ENCODE assay signal across 22 mouse cellular contexts in genomic region chr19:55668896-55669295, GRCm38 (mm10).
DNase-seq lines count a peak whose midpoint lies in the region; ATAC-seq lines count a peak whose summit lies in the region.
"Had no signal": no experiment of that assay in that cellular context is flagged by ENCODE, and none has a peak within 500 bp of the region (broad histone marks: within the 10 kb centered on the region; RNA-seq: fewer than 3 reads in every experiment).

No protein-coding gene starts in this region.

- H3K4me3 ChIP-seq in hindbrain, embryonic 11.5 days (ENCODE audit: low read depth, low read length): no peak overlapping the region
- no peak overlapping the region for H3K4me3 ChIP-seq in hindbrain, embryonic 16.5 days (ENCODE audit: low read length)
- no peak overlapping the region for H3K4me3 ChIP-seq in neural tube, embryonic 15.5 days (replicated peaks)
- H3K4me3 ChIP-seq in limb, embryonic 12.5 days (replicated peaks): no peak overlapping the region
- H3K4me3 ChIP-seq: embryonic facial prominence, embryonic 13.5 days; heart, embryonic 10.5 days; hindbrain, embryonic 12.5 days; left cerebral cortex, adult 2 months; limb, embryonic 13.5 days; liver, embryonic 15.5 days; midbrain, embryonic 13.5 days had no signal

- no peaks in the 10 kb centered on the region for H3K36me3 ChIP-seq in hindbrain, embryonic 11.5 days (ENCODE audit: control insufficient read depth, insufficient read depth, low read length)
- no peaks in the 10 kb centered on the region for H3K36me3 ChIP-seq in hindbrain, embryonic 16.5 days (ENCODE audit: control insufficient read depth, insufficient read depth, low read length)
- H3K36me3 ChIP-seq in neural tube, embryonic 15.5 days: no peaks in the 10 kb centered on the region
- no peaks in the 10 kb centered on the region for H3K36me3 ChIP-seq in limb, embryonic 12.5 days
- H3K36me3 ChIP-seq: embryonic facial prominence, embryonic 13.5 days; G1E; heart, embryonic 10.5 days; hindbrain, embryonic 12.5 days; limb, embryonic 13.5 days; liver, embryonic 15.5 days; midbrain, embryonic 13.5 days had no signal

- no peak for ATAC-seq in hindbrain, embryonic 11.5 days (ENCODE audit: low FRiP score)
- no peak for ATAC-seq in hindbrain, embryonic 16.5 days
- no peak for ATAC-seq in neural tube, embryonic 15.5 days (ENCODE audit: low FRiP score)
- ATAC-seq in limb, embryonic 12.5 days (ENCODE audit: insufficient number of reproducible peaks, insufficient read depth, low FRiP score, low TSS enrichment, low read depth): peak; percentile 40; the same call in 1 of the 2 replicates
- no peak for ATAC-seq in erythroblast, adult 5-6 weeks (replicated peaks; ENCODE audit: low FRiP score, poor library complexity, severe bottlenecking)
- ATAC-seq: forebrain, embryonic 16.5 days; midbrain, embryonic 13.5 days had no signal

- no peak overlapping the region for H3K4me2 ChIP-seq in hindbrain, embryonic 11.5 days (replicated peaks; ENCODE audit: low read depth, low read length)
- no peak overlapping the region for H3K4me2 ChIP-seq in hindbrain, embryonic 16.5 days (ENCODE audit: low read length)
- H3K4me2 ChIP-seq in neural tube, embryonic 15.5 days: no peak overlapping the region
- H3K4me2 ChIP-seq in limb, embryonic 12.5 days: no peak overlapping the region
- H3K4me2 ChIP-seq: embryonic facial prominence, embryonic 13.5 days; hindbrain, embryonic 12.5 days; limb, embryonic 13.5 days; liver, embryonic 15.5 days; midbrain, embryonic 13.5 days had no signal

- no peaks in the 10 kb centered on the region for H3K27me3 ChIP-seq in hindbrain, embryonic 11.5 days (ENCODE audit: control insufficient read depth, insufficient read depth, low read length)
- no peaks in the 10 kb centered on the region for H3K27me3 ChIP-seq in hindbrain, embryonic 16.5 days (replicated peaks; ENCODE audit: control insufficient read depth, insufficient read depth, low read length)
- H3K27me3 ChIP-seq in neural tube, embryonic 15.5 days (replicated peaks): no peaks in the 10 kb centered on the region
- H3K27me3 ChIP-seq in limb, embryonic 12.5 days: peaks cover 15% of the 10 kb centered on the region
- H3K27me3 ChIP-seq: embryonic facial prominence, embryonic 13.5 days; hindbrain, embryonic 12.5 days; liver, embryonic 15.5 days; midbrain, embryonic 13.5 days had no signal

- H3K27ac ChIP-seq in hindbrain, embryonic 11.5 days (ENCODE audit: low read depth, low read length): no peak overlapping the region
- H3K27ac ChIP-seq in hindbrain, embryonic 16.5 days (ENCODE audit: low read depth, low read length): no peak overlapping the region
- no peak overlapping the region for H3K27ac ChIP-seq in neural tube, embryonic 15.5 days (replicated peaks)
- no peak overlapping the region for H3K27ac ChIP-seq in limb, embryonic 12.5 days
- H3K27ac ChIP-seq: embryonic facial prominence, embryonic 13.5 days; heart, embryonic 10.5 days; hindbrain, embryonic 12.5 days; left cerebral cortex, adult 2 months; limb, embryonic 13.5 days; liver, embryonic 15.5 days; macrophage; midbrain, embryonic 13.5 days had no signal

- WGBS in hindbrain, embryonic 11.5 days: 34% methylated on average over 9 of the region's 9 CpGs
- 38% methylated on average over 9 of the region's 9 CpGs for WGBS in hindbrain, embryonic 16.5 days
- WGBS in neural tube, embryonic 15.5 days: 25% methylated on average over 9 of the region's 9 CpGs
- 24% methylated on average over 9 of the region's 9 CpGs for WGBS in limb, embryonic 12.5 days

- no peak overlapping the region for H3K9ac ChIP-seq in hindbrain, embryonic 11.5 days (ENCODE audit: low read depth, low read length)
- H3K9ac ChIP-seq in hindbrain, embryonic 16.5 days (ENCODE audit: low read depth, low read length): no peak overlapping the region
- no peak overlapping the region for H3K9ac ChIP-seq in neural tube, embryonic 15.5 days (replicated peaks)
- no peak overlapping the region for H3K9ac ChIP-seq in limb, embryonic 12.5 days (replicated peaks)
- H3K9ac ChIP-seq: embryonic facial prominence, embryonic 13.5 days; hindbrain, embryonic 12.5 days; limb, embryonic 13.5 days; liver, embryonic 15.5 days; midbrain, embryonic 13.5 days had no signal

- H3K9me3 ChIP-seq in hindbrain, embryonic 11.5 days (ENCODE audit: control insufficient read depth, low read length): no peaks in the 10 kb centered on the region
- no peaks in the 10 kb centered on the region for H3K9me3 ChIP-seq in hindbrain, embryonic 16.5 days (ENCODE audit: control insufficient read depth, low read length)
- H3K9me3 ChIP-seq in neural tube, embryonic 15.5 days (replicated peaks): no peaks in the 10 kb centered on the region
- no peaks in the 10 kb centered on the region for H3K9me3 ChIP-seq in limb, embryonic 12.5 days
- H3K9me3 ChIP-seq: G1E; heart, embryonic 10.5 days; hindbrain, embryonic 12.5 days; limb, embryonic 13.5 days; liver, embryonic 15.5 days; midbrain, embryonic 13.5 days had no signal

- H3K4me1 ChIP-seq in hindbrain, embryonic 11.5 days (replicated peaks; ENCODE audit: control insufficient read depth, insufficient read depth, low read length): no peaks in the 10 kb centered on the region
- H3K4me1 ChIP-seq in hindbrain, embryonic 16.5 days (ENCODE audit: control insufficient read depth, insufficient read depth, low read depth, low read length): no peaks in the 10 kb centered on the region
- H3K4me1 ChIP-seq in neural tube, embryonic 15.5 days: no peaks in the 10 kb centered on the region
- H3K4me1 ChIP-seq in limb, embryonic 12.5 days (replicated peaks): peaks cover 27% of the 10 kb centered on the region
- H3K4me1 ChIP-seq: hindbrain, embryonic 12.5 days; liver, embryonic 15.5 days; midbrain, embryonic 13.5 days had no signal

- peak; percentile 11 for DNase-seq in hindbrain, embryonic 11.5 days (ENCODE audit: low spot score)
- DNase-seq in neural tube, embryonic 10.5 days (ENCODE audit: extremely low spot score, low spot score): peak; percentile 42
- no peak for DNase-seq in MN1 (ENCODE audit: low spot score)
- DNase-seq in cerebellum, adult 9-10 months: no peak
- DNase-seq: cerebellum, postnatal 10 days; gastrocnemius, postnatal 36 days; layer of hippocampus, adult 9-11 months; thymus, adult 2 months had no signal

Comparison
In these comparisons a context has a peak if more than half of its experiments do, and no peak if none do; other contexts are left out.
1. DNase-seq: peak in hindbrain, embryonic 11.5 days (single experiment) and neural tube, embryonic 10.5 days (single experiment); none in MN1 (single experiment) and cerebellum, adult 9-10 months (single experiment).